Mouse (Mus musculus) kidney, adult 2 months (tissue): ENCODE data around the gene Ly9.

ENCODE experiments used
- CTCF ChIP-seq: fragments of 200-500 bp; conservative IDR thresholded peaks from 2 replicates; pipeline ENCODE4 v1.5.1; 2011; ENCODE audit warnings: low read depth, mild to moderate bottlenecking, control low read depth, low read length, moderate library complexity, mixed read lengths; ENCODE audit not compliant: insufficient read depth, insufficient read length
- POLR2A ChIP-seq: fragments of 200-500 bp; IDR thresholded peaks from one replicate; pipeline ENCODE4 v1.6.1; 2011; ENCODE audit warnings: low read depth, low read length, control low read depth

DNA sequence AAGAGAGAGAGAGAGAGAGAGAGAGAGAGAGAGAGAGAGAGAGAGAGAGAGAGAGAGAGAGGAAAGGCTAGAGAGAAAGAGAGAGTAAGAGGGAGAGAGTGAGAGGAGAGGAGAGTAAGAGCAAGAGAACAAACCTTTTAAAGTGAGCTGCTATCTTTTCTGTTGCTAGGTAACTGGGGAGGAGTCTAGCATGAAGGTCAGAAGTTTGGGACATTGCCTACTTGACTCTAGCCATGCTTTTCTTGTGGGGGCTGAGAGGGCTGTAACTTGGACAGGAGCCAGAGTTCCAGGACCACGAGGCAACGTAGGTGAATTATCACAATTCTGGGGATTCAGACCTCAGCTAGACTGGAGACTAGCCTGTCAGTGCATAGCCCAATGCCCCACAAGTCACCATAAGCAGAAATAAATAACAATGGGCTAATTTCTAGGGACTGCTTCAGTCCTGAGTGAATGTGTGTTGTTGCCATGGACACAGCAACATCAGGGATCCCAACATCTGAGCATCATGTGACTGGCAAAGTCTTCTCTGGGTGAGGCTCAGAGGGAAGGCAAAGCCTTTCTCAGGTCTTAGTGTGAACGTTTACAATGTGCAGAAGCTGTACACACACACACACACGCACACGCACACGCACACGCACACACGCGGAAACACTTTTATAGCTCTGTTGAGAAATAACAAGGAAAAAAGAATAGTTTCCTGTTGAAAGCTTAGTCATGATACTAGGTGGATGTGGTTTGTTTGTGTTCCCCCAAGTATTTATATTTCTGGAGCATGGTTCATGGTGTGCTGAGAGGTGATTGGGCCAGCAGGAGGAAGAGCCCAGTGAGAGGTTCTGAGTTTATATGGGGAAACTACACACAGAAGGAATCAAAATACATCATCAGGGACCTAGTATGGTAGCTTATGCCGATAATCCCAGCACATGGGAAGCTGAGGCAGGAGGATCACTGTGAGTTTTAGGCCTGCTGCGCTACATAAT lies 53.6 kb downstream of the Ly9 start:
- TF ChIP-seq CTCF (no peak), POLR2A (no peak)
